Mouse (Mus musculus) cerebellum, adult 11 months (tissue): ENCODE measurements around the gene Slc26a8.

Experiments used
- DNase-seq: peaks from one replicate; pipeline ENCODE4 v3.0.0; 2022

Slc26a8 gene

DNA sequence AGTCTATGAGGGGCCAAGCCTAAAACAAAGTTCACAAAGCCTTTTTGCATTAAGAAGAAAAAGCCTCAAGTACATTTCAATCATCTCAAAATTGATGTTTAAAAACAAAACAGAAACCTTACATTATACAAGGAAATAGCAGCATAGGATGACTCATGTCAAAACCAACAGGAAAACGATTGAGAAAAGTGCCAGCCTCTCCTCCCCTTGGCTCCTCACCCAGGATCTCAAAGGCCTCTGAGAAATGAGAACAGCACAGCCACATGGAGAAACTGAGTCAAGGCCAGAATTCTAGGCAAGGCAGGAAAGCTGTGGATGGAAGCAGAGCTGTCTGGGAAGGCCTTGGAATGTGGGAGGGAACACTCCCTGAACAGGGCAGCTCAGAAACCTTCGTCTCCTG lies 101.4 kb downstream of the Slc26a8 start:
- DNase-seq = no peak
